Mouse (Mus musculus): ENCODE results near the gene Slc17a4. TPM values are rescaled to one million over a fixed set of nuclear protein-coding genes. Genes with fewer than 3 reads are reported as not detected.

Gene Slc17a4
- polyA plus RNA-seq, 1 experiment from 2014 or later: not detected

- DNase-seq (ENCODE audit: low spot score, missing footprints) (no peak), ATAC-seq (ENCODE audit: low FRiP score) (no peak)
- 84% methylated on average over 3 of the region's 3 CpGs for WGBS
- Histone ChIP-seq H3K4me2 (no peak overlapping the region), H3K9me3 (ENCODE audit: control insufficient read depth, low read length) (no peaks in the 10 kb centered on the region), H3K4me1 (ENCODE audit: control insufficient read depth, insufficient read depth, low read length) (no peaks in the 10 kb centered on the region), H3K27ac (ENCODE audit: low read depth, low read length) (no peak overlapping the region), H3K27me3 (ENCODE audit: control insufficient read depth, insufficient read depth, low read length) (no peaks in the 10 kb centered on the region), H3K36me3 (ENCODE audit: control insufficient read depth, insufficient read depth, low read length) (no peaks in the 10 kb centered on the region), H3K9ac (ENCODE audit: low read length) (no peak overlapping the region), H3K4me3 (ENCODE audit: low read depth, low read length) (no peak overlapping the region)
Measured at GRCm38 (mm10) chr13:23879106-23879505, 35.7 kb downstream of the Slc17a4 start.

DNA sequence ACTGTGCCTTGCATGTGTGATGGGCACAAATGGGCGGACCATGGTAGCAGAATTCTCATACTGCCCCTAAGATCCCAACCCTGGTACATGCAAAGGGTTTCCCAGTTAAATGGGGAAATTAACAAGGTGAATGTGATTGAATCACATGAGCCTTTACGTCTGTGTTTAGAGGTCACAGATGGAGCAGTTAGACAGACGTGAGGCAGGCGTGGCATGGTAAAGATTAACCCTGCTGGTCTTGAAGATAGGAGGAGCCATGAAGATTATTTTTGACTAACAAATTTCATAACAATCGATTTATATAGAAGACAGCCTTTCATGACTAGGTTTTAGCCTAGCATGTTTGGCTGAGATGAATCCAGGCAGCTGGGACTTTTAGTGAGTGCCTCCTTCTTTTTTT lies 41.7 kb downstream of the Slc17a4 start:
- DNase-seq (ENCODE audit: low spot score, missing footprints) (no peak), ATAC-seq (ENCODE audit: low FRiP score) (no peak)
- 86% methylated on average over 5 of the region's 5 CpGs for WGBS
- Histone ChIP-seq H3K4me2 (no peak overlapping the region), H3K9me3 (ENCODE audit: control insufficient read depth, low read length) (no peaks in the 10 kb centered on the region), H3K4me3 (ENCODE audit: low read depth, low read length) (no peak overlapping the region), H3K36me3 (ENCODE audit: control insufficient read depth, insufficient read depth, low read length) (no peaks in the 10 kb centered on the region), H3K9ac (ENCODE audit: low read length) (no peak overlapping the region), H3K27me3 (ENCODE audit: control insufficient read depth, insufficient read depth, low read length) (no peaks in the 10 kb centered on the region), H3K27ac (ENCODE audit: low read depth, low read length) (no peak overlapping the region), H3K4me1 (ENCODE audit: control insufficient read depth, insufficient read depth, low read length) (no peaks in the 10 kb centered on the region)

DNA sequence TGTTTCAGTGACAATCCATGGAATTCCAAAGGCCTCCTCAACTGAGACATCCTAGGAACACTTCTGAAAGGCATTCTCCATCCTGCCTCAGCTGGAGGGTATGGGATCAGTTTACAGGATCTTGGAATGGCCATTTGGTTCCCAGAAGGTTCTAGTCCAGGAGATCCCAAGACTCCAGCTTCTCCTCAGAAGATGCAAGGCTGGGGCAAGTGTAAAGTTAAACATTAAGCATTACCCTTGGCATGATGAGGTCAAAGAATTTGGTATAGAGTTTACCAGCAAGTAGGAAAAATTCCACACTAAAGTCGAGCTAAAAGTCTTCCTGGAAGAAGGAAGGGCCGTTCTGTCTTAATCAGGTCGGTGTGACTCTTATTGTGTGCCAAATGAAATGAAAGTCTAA lies 44.8 kb downstream of the Slc17a4 start:
- no peaks in the 10 kb centered on the region for H3K9me3 ChIP-seq (ENCODE audit: control insufficient read depth, low read length)
- no peaks in the 10 kb centered on the region for H3K27me3 ChIP-seq (ENCODE audit: control insufficient read depth, insufficient read depth, low read length)
- no peak for ATAC-seq (ENCODE audit: low FRiP score)
- H3K36me3 ChIP-seq (ENCODE audit: control insufficient read depth, insufficient read depth, low read length): no peaks in the 10 kb centered on the region
- no peak overlapping the region for H3K27ac ChIP-seq (ENCODE audit: low read depth, low read length)
- 79% methylated on average over 3 of the region's 3 CpGs for WGBS
- H3K9ac ChIP-seq (ENCODE audit: low read length): no peak overlapping the region
- no peak for DNase-seq (ENCODE audit: low spot score, missing footprints)
- H3K4me3 ChIP-seq (ENCODE audit: low read depth, low read length): no peak overlapping the region
- no peak overlapping the region for H3K4me2 ChIP-seq
- H3K4me1 ChIP-seq (ENCODE audit: control insufficient read depth, insufficient read depth, low read length): no peaks in the 10 kb centered on the region

- Histone ChIP-seq H3K4me3 (ENCODE audit: low read depth, low read length) (no peak overlapping the region), H3K27me3 (ENCODE audit: control insufficient read depth, insufficient read depth, low read length) (no peaks in the 10 kb centered on the region), H3K9ac (ENCODE audit: low read length) (no peak overlapping the region), H3K4me2 (no peak overlapping the region), H3K9me3 (ENCODE audit: control insufficient read depth, low read length) (no peaks in the 10 kb centered on the region), H3K27ac (ENCODE audit: low read depth, low read length) (no peak overlapping the region), H3K36me3 (ENCODE audit: control insufficient read depth, insufficient read depth, low read length) (no peaks in the 10 kb centered on the region), H3K4me1 (ENCODE audit: control insufficient read depth, insufficient read depth, low read length) (no peaks in the 10 kb centered on the region)
- no peak for ATAC-seq (ENCODE audit: low FRiP score)
- no peak for DNase-seq (ENCODE audit: low spot score, missing footprints)
- 92% methylated on average over 8 of the region's 8 CpGs for WGBS
Measured at GRCm38 (mm10) chr13:23868790-23869533, 45.8 kb downstream of the Slc17a4 start.

GRCm38 (mm10) chr13:23867405-23867804 lies 47.4 kb downstream of the Slc17a4 start, which contains the start of gene Slc17a1:
Gene Slc17a1 (plus strand): TSS chr13:23867750.
- WGBS: 90% methylated on average over 7 of the region's 7 CpGs
- Histone ChIP-seq H3K4me2 (no peak within 1 kb of the TSS), H3K36me3 (ENCODE audit: control insufficient read depth, insufficient read depth, low read length) (no peaks in the 10 kb centered on the region), H3K4me1 (ENCODE audit: control insufficient read depth, insufficient read depth, low read length) (no peaks in the 10 kb centered on the region), H3K9ac (ENCODE audit: low read length) (no peak within 1 kb of the TSS), H3K27ac (ENCODE audit: low read depth, low read length) (no peak within 1 kb of the TSS), H3K4me3 (ENCODE audit: low read depth, low read length) (no peak within 1 kb of the TSS), H3K27me3 (ENCODE audit: control insufficient read depth, insufficient read depth, low read length) (no peaks in the 10 kb centered on the region), H3K9me3 (ENCODE audit: control insufficient read depth, low read length) (no peaks in the 10 kb centered on the region)
- DNase-seq (ENCODE audit: low spot score, missing footprints) (no peak), ATAC-seq (ENCODE audit: low FRiP score) (no peak)

- Histone ChIP-seq H3K4me2 (no peak overlapping the region), H3K4me3 (ENCODE audit: low read depth, low read length) (no peak overlapping the region), H3K36me3 (ENCODE audit: control insufficient read depth, insufficient read depth, low read length) (no peaks in the 10 kb centered on the region), H3K9me3 (ENCODE audit: control insufficient read depth, low read length) (no peaks in the 10 kb centered on the region), H3K27me3 (ENCODE audit: control insufficient read depth, insufficient read depth, low read length) (no peaks in the 10 kb centered on the region), H3K4me1 (ENCODE audit: control insufficient read depth, insufficient read depth, low read length) (no peaks in the 10 kb centered on the region), H3K27ac (ENCODE audit: low read depth, low read length) (no peak overlapping the region), H3K9ac (ENCODE audit: low read length) (no peak overlapping the region)
- WGBS: 92% methylated on average over 6 of the region's 6 CpGs
- ATAC-seq (ENCODE audit: low FRiP score) (no peak), DNase-seq (ENCODE audit: low spot score, missing footprints) (no peak)
Measured at GRCm38 (mm10) chr13:23867000-23867399, 47.8 kb downstream of the Slc17a4 start.

DNA sequence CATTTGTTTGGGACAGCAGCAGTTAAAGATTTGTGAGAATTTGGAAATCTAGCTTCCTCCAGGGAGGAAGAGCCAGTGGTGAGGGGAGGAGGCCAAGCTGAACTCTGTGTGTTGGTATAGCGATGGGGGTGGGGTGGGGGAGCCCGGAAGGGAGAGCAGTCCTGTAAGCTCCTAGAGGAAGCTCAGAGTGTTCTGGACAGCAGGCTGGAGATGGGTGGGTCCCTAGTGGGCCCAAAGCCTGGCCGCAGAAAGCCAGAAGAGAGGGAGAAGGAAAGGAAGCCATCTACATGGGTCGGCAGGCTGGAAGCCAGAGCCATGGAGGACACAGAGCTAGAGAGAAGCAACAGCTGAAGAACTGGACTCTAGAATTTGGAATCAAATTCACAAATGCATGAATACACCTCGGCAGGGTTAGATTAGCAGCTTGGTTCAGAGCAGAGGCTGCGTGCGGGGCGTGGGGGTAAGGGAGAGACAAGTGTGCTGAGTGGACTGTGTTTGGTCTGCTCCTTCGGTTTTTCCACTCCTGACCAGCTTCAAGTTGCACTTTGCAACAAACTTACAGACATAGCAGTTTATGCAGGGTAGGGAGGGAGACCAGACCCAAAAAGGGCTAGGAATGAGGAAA lies 48.6 kb downstream of the Slc17a4 start:
- ATAC-seq (ENCODE audit: low FRiP score): no peak
- H3K9ac ChIP-seq (ENCODE audit: low read length): no peak overlapping the region
- no peak overlapping the region for H3K4me3 ChIP-seq (ENCODE audit: low read depth, low read length)
- H3K27ac ChIP-seq (ENCODE audit: low read depth, low read length): no peak overlapping the region
- no peaks in the 10 kb centered on the region for H3K9me3 ChIP-seq (ENCODE audit: control insufficient read depth, low read length)
- no peaks in the 10 kb centered on the region for H3K4me1 ChIP-seq (ENCODE audit: control insufficient read depth, insufficient read depth, low read length)
- 83% methylated on average over 9 of the region's 9 CpGs for WGBS
- H3K27me3 ChIP-seq (ENCODE audit: control insufficient read depth, insufficient read depth, low read length): no peaks in the 10 kb centered on the region
- no peak overlapping the region for H3K4me2 ChIP-seq
- no peak for DNase-seq (ENCODE audit: low spot score, missing footprints)
- H3K36me3 ChIP-seq (ENCODE audit: control insufficient read depth, insufficient read depth, low read length): no peaks in the 10 kb centered on the region

DNA sequence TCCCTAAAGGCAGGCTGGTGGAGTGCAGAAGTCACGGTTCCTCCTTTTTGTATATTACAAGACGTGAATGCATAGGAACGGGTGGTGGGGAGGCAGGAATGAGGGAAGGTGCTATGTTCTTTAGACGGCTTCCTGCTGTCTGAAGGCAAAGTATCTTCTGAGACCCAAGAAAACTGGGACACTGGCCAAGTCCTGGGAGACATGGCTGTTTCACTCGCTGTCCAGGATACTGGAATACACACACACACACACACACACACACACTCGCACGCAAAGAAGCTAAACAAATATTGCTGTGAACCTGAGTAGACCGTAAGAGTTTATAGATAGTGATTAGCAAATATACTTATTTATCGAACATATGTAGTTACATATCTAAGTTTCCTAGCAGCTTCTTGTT lies 50.1 kb downstream of the Slc17a4 start:
- no peak overlapping the region for H3K4me2 ChIP-seq
- ATAC-seq (ENCODE audit: low FRiP score) (no peak), DNase-seq (ENCODE audit: low spot score, missing footprints) (no peak)
- H3K36me3 ChIP-seq (ENCODE audit: control insufficient read depth, insufficient read depth, low read length): no peaks in the 10 kb centered on the region
- no peaks in the 10 kb centered on the region for H3K4me1 ChIP-seq (ENCODE audit: control insufficient read depth, insufficient read depth, low read length)
- no peaks in the 10 kb centered on the region for H3K9me3 ChIP-seq (ENCODE audit: control insufficient read depth, low read length)
- no peak overlapping the region for H3K9ac ChIP-seq (ENCODE audit: low read length)
- 91% methylated on average over 9 of the region's 9 CpGs for WGBS
- no peak overlapping the region for H3K27ac ChIP-seq (ENCODE audit: low read depth, low read length)
- H3K27me3 ChIP-seq (ENCODE audit: control insufficient read depth, insufficient read depth, low read length): no peaks in the 10 kb centered on the region
- H3K4me3 ChIP-seq (ENCODE audit: low read depth, low read length): no peak overlapping the region

GRCm38 (mm10) chr13:23861815-23862214 lies 53.0 kb downstream of the Slc17a4 start:
- H3K9ac ChIP-seq (ENCODE audit: low read length): no peak overlapping the region
- H3K27ac ChIP-seq (ENCODE audit: low read depth, low read length): no peak overlapping the region
- no peaks in the 10 kb centered on the region for H3K4me1 ChIP-seq (ENCODE audit: control insufficient read depth, insufficient read depth, low read length)
- ATAC-seq (ENCODE audit: low FRiP score): no peak
- DNase-seq (ENCODE audit: low spot score, missing footprints): no peak
- H3K36me3 ChIP-seq (ENCODE audit: control insufficient read depth, insufficient read depth, low read length): no peaks in the 10 kb centered on the region
- no peaks in the 10 kb centered on the region for H3K9me3 ChIP-seq (ENCODE audit: control insufficient read depth, low read length)
- no peak overlapping the region for H3K4me3 ChIP-seq (ENCODE audit: low read depth, low read length)
- H3K4me2 ChIP-seq: no peak overlapping the region
- no peaks in the 10 kb centered on the region for H3K27me3 ChIP-seq (ENCODE audit: control insufficient read depth, insufficient read depth, low read length)

Measured in midbrain, embryonic 11.5 days (tissue).